Mouse (Mus musculus): ENCODE data around the gene Col4a1.

GRCm38 (mm10) chr8:11258517-11259136 lies 54.0 kb downstream of the Col4a1 start:
- TF ChIP-seq CTCF (IDR thresholded peaks at IDR 0.05; ENCODE audit: extremely low read depth, insufficient read depth, insufficient read length, insufficient replicate concordance) (no peak), POLR2A (IDR thresholded peaks at IDR 0.05; ENCODE audit: low read depth, low read length) (no peak)
